Mouse (Mus musculus): ENCODE results near the gene Ankrd13a. TPM values are rescaled to one million over a fixed set of nuclear protein-coding genes. Genes with fewer than 3 reads are reported as not detected.

The Ankrd13a gene
- total and polyA plus RNA-seq, 3 experiments = 110 to 184 (median 180) TPM

GRCm38 (mm10) chr5:114822796-114823688 lies 48.6 kb downstream of the Ankrd13a start, which contains the start of gene 1500011B03Rik:
Gene 1500011B03Rik (minus strand): TSS chr5:114823468.
- H3K27ac ChIP-seq (ENCODE audit: control insufficient read depth, low read depth, low read length) = no peak within 1 kb of the TSS; the same call in 1 of the 2 replicates
- H3K27me3 ChIP-seq (ENCODE audit: control insufficient read depth in 1 of 2, insufficient read depth in 2 of 2, low read length in 2 of 2) = no peaks in the 10 kb centered on the region
- peak; percentile 73 for DNase-seq (ENCODE audit: low read depth, low spot score)
- H3K4me3 ChIP-seq (ENCODE audit: control insufficient read depth in 1 of 2, insufficient read depth in 1 of 2, low read depth in 2 of 2, low read length in 2 of 2) = peak within 1 kb of the TSS; percentile 79 to 81
- H3K36me3 ChIP-seq (ENCODE audit: control insufficient read depth in 1 of 2, insufficient read depth in 2 of 2, low read length in 2 of 2) = no peaks in the 10 kb centered on the region; a peak in 1 of 4 replicates
- TF ChIP-seq TCF12 (IDR thresholded peaks at IDR 0.05; ENCODE audit: low read depth, low read length) = no peak
- no peak for TF ChIP-seq CTCF (IDR thresholded peaks at IDR 0.05 in 2 of 3, conservative IDR thresholded peaks at IDR 0.05 in 1 of 3; ENCODE audit: control insufficient read depth in 1 of 3, insufficient read depth in 1 of 3, low read depth in 2 of 3, low read length in 3 of 3, poor library complexity in 1 of 3, severe bottlenecking in 1 of 3)
- TF ChIP-seq TBP (IDR thresholded peaks at IDR 0.05; ENCODE audit: low read depth, low read length) = peak; percentile 88
- peak; percentile 46 to 59; a peak in 2 of 4 replicates for TF ChIP-seq POLR2A (IDR thresholded peaks at IDR 0.05; ENCODE audit: control insufficient read depth in 1 of 2, insufficient read depth in 1 of 2, low read depth in 1 of 2, low read length in 2 of 2, poor library complexity in 1 of 2)
- TF ChIP-seq SIN3A (IDR thresholded peaks at IDR 0.05; ENCODE audit: low read length) = no peak; the same call in 1 of the 2 replicates
- no peak for TF ChIP-seq E2F4 (IDR thresholded peaks at IDR 0.05; ENCODE audit: borderline replicate concordance, low read depth, low read length)
- TF ChIP-seq POLR2AphosphoS5 (IDR thresholded peaks at IDR 0.05; ENCODE audit: borderline replicate concordance, low read depth, low read length) = no peak
- no peak for TF ChIP-seq GATA1 (IDR thresholded peaks at IDR 0.05; ENCODE audit: low read depth, low read length)
- TF ChIP-seq NELFE (IDR thresholded peaks at IDR 0.05; ENCODE audit: low read depth, low read length) = peak; percentile 45
- 0 out of 2 replicates have a peak, but pooled peaks have one; percentile 1 for TF ChIP-seq MXI1 (IDR thresholded peaks at IDR 0.05; ENCODE audit: low read depth, low read length)
- TF ChIP-seq USF2 (IDR thresholded peaks at IDR 0.05; ENCODE audit: borderline replicate concordance in 1 of 2, insufficient read depth in 1 of 2, low read depth in 1 of 2, low read length in 2 of 2) = no peak
- TF ChIP-seq CHD2 (IDR thresholded peaks at IDR 0.05; ENCODE audit: low read length) = no peak
- H3K4me1 ChIP-seq (ENCODE audit: control insufficient read depth in 1 of 2, insufficient read depth in 2 of 2, low read length in 2 of 2) = 0 out of 4 replicates have a peak, but pooled peaks cover 0 to 5% of the 10 kb centered on the region in 2 experiments
- H3K79me2 ChIP-seq (ENCODE audit: control insufficient read depth, insufficient read depth, low read length, poor library complexity) = peaks cover 2% of the 10 kb centered on the region
- peak within 1 kb of the TSS; percentile 63 for H3K9ac ChIP-seq (ENCODE audit: control insufficient read depth, low read depth, low read length, poor library complexity, severe bottlenecking)
- no peaks in the 10 kb centered on the region for H3K9me3 ChIP-seq (replicated peaks; ENCODE audit: insufficient read depth, low read length)

- peaks cover 2% of the 10 kb centered on the region for H3K79me2 ChIP-seq (ENCODE audit: control insufficient read depth, insufficient read depth, low read length, poor library complexity)
- peak; percentile 80 for DNase-seq (ENCODE audit: low read depth, low spot score)
- TF ChIP-seq SMC3 (IDR thresholded peaks at IDR 0.05; ENCODE audit: low read depth, low read length) (peak; percentile 43), CTCF (IDR thresholded peaks at IDR 0.05 in 2 of 3, conservative IDR thresholded peaks at IDR 0.05 in 1 of 3; ENCODE audit: control insufficient read depth in 1 of 3, insufficient read depth in 1 of 3, low read depth in 2 of 3, low read length in 3 of 3, poor library complexity in 1 of 3, severe bottlenecking in 1 of 3) (peak; percentile 73 to 92 (median 76)), NRF1 (IDR thresholded peaks at IDR 0.05; ENCODE audit: insufficient read depth, low read depth, low read length, poor library complexity, severe bottlenecking) (no peak), RAD21 (IDR thresholded peaks at IDR 0.05; ENCODE audit: low read depth, low read length) (peak; percentile 33), TBP (IDR thresholded peaks at IDR 0.05; ENCODE audit: low read depth, low read length) (no peak)
- no peak overlapping the region for H3K27ac ChIP-seq (ENCODE audit: control insufficient read depth, low read depth, low read length)
- no peak overlapping the region for H3K9ac ChIP-seq (ENCODE audit: control insufficient read depth, low read depth, low read length, poor library complexity, severe bottlenecking)
- no peaks in the 10 kb centered on the region for H3K27me3 ChIP-seq (ENCODE audit: control insufficient read depth in 1 of 2, insufficient read depth in 2 of 2, low read length in 2 of 2)
- 0 out of 4 replicates have a peak, but pooled peaks cover 0 to 5% of the 10 kb centered on the region in 2 experiments for H3K4me1 ChIP-seq (ENCODE audit: control insufficient read depth in 1 of 2, insufficient read depth in 2 of 2, low read length in 2 of 2)
- peak overlapping the region; percentile 10 to 16; a peak in 2 of 4 replicates for H3K4me3 ChIP-seq (ENCODE audit: control insufficient read depth in 1 of 2, insufficient read depth in 1 of 2, low read depth in 2 of 2, low read length in 2 of 2)
- no peaks in the 10 kb centered on the region; a peak in 1 of 4 replicates for H3K36me3 ChIP-seq (ENCODE audit: control insufficient read depth in 1 of 2, insufficient read depth in 2 of 2, low read length in 2 of 2)
- H3K9me3 ChIP-seq (replicated peaks; ENCODE audit: insufficient read depth, low read length) = no peaks in the 10 kb centered on the region
Observed at GRCm38 (mm10) chr5:114824197-114824596, 49.7 kb downstream of the Ankrd13a start.

Data from MEL (cell line).